Comparison of ENCODE assay signal across 11 mouse cellular contexts in genomic region chr4:155126602-155127372, GRCm38 (mm10). TPM values are rescaled to one million over a fixed set of nuclear protein-coding genes. Genes with fewer than 3 reads are reported as not detected.
DNase-seq lines count a peak whose midpoint lies in the region; ATAC-seq and TF ChIP-seq lines count a peak whose summit lies in the region.
"Had no signal": no experiment of that assay in that cellular context is flagged by ENCODE, and none has a peak within 500 bp of the region (broad histone marks: within the 10 kb centered on the region; RNA-seq: fewer than 3 reads in every experiment).

No protein-coding gene starts in this region.

- H3K4me3 ChIP-seq in forebrain, embryonic 10.5 days: no peak overlapping the region
- H3K4me3 ChIP-seq in forebrain, postnatal 0 days (ENCODE audit: low read depth, low read length): no peak overlapping the region
- H3K4me3 ChIP-seq: liver, embryonic 15.5 days had no signal

- peaks cover 50% of the 10 kb centered on the region for H3K4me1 ChIP-seq in forebrain, embryonic 10.5 days
- H3K4me1 ChIP-seq in forebrain, postnatal 0 days (ENCODE audit: insufficient read depth): peaks cover 20% of the 10 kb centered on the region; the same call in 1 of the 2 replicates

- H3K36me3 ChIP-seq in forebrain, embryonic 10.5 days (replicated peaks): no peaks in the 10 kb centered on the region
- no peaks in the 10 kb centered on the region for H3K36me3 ChIP-seq in forebrain, postnatal 0 days (ENCODE audit: insufficient read depth)
- H3K36me3 ChIP-seq: liver, embryonic 15.5 days had no signal

- 0 out of 2 replicates have a peak, but pooled peaks cover 3% of the 10 kb centered on the region for H3K27me3 ChIP-seq in forebrain, embryonic 10.5 days (ENCODE audit: poor library complexity, severe bottlenecking)
- H3K27me3 ChIP-seq in forebrain, postnatal 0 days (ENCODE audit: insufficient read depth, low read length): no peaks in the 10 kb centered on the region
- H3K27me3 ChIP-seq: liver, embryonic 15.5 days had no signal

- WGBS in forebrain, embryonic 10.5 days: 83% methylated on average over 7 of the region's 7 CpGs
- 76% methylated on average over 7 of the region's 7 CpGs for WGBS in forebrain, postnatal 0 days

- H3K9ac ChIP-seq in forebrain, postnatal 0 days: no peak overlapping the region
- H3K9ac ChIP-seq: liver, embryonic 15.5 days had no signal

- DNase-seq in forebrain, embryonic 10.5 days (ENCODE audit: extremely low spot score, low spot score): no peak
- no peak for DNase-seq in forebrain, postnatal 0 days
- peak; percentile 34 to 58 for DNase-seq in lung, postnatal 4 days
- no peak for DNase-seq in lung, postnatal 14 days
- DNase-seq in thymus, postnatal 10 days (ENCODE audit: low spot score in 2 of 2): peak; percentile 28 to 36
- DNase-seq in kidney, postnatal 36 days: no peak
- no peak for DNase-seq in gastrocnemius, adult 8-10 months (ENCODE audit: low spot score in 2 of 2)
- DNase-seq: adrenal gland, postnatal 36 days; gastrocnemius, postnatal 14 days had no signal

- no peak overlapping the region for H3K4me2 ChIP-seq in forebrain, postnatal 0 days (ENCODE audit: low read depth)
- H3K4me2 ChIP-seq: liver, embryonic 15.5 days had no signal

- no peaks in the 10 kb centered on the region for H3K9me3 ChIP-seq in forebrain, embryonic 10.5 days
- H3K9me3 ChIP-seq in forebrain, postnatal 0 days (ENCODE audit: low read length): no peaks in the 10 kb centered on the region
- H3K9me3 ChIP-seq: liver, embryonic 15.5 days had no signal

- ATAC-seq in forebrain, postnatal 0 days: no peak
- peak; percentile 86 to 93 for ATAC-seq in hematopoietic stem cell, adult 5-6 weeks (replicated peaks in 1 of 2; ENCODE audit: insufficient read depth in 1 of 2, low FRiP score in 2 of 2, low TSS enrichment in 1 of 2, low read depth in 1 of 2, poor library complexity in 2 of 2, severe bottlenecking in 2 of 2)

- TF ChIP-seq CTCF in forebrain, postnatal 0 days (IDR thresholded peaks at IDR 0.05; ENCODE audit: low read depth): no peak

- peak overlapping the region; percentile 32 for H3K27ac ChIP-seq in forebrain, embryonic 10.5 days
- H3K27ac ChIP-seq in forebrain, postnatal 0 days (ENCODE audit: low read depth, low read length): no peak overlapping the region
- H3K27ac ChIP-seq: liver, embryonic 15.5 days had no signal

RNA-seq across cellular contexts. Expression of gene Morn1, which starts 40.4 kb away (rescaled TPM):
- polyA plus RNA-seq in forebrain, embryonic 10.5 days (2016; fragmentation: Nextera tagmentation; extraction: Ambion mirVana): 4.5 and 6.8 TPM in 2 replicates
- 6.0 and 7.4 TPM in 2 replicates for total RNA-seq in forebrain, postnatal 0 days (2014; rRNA removed)
- 8.2 and 9.7 TPM in 2 replicates for polyA plus RNA-seq in forebrain, postnatal 0 days (2015; fragmentation: Nextera tagmentation; extraction: Ambion mirVana)
- total RNA-seq in hematopoietic stem cell, adult 5-6 weeks (2017): 4.6 and 8.6 TPM in 2 replicates
- total RNA-seq in gastrocnemius, adult 8-10 months (2022): 1 to 10 TPM; 1.2 to 2.1 (median 1.4) TPM

RNA-seq across cellular contexts. Expression of gene Rer1, which starts 40.6 kb away (rescaled TPM):
- polyA plus RNA-seq in forebrain, embryonic 10.5 days (2016; fragmentation: Nextera tagmentation; extraction: Ambion mirVana): 133 and 137 TPM in 2 replicates
- 92.4 and 116 TPM in 2 replicates for total RNA-seq in forebrain, postnatal 0 days (2014; rRNA removed)
- 136 and 140 TPM in 2 replicates for polyA plus RNA-seq in forebrain, postnatal 0 days (2015; fragmentation: Nextera tagmentation; extraction: Ambion mirVana)
- 113 and 117 TPM in 2 replicates for total RNA-seq in hematopoietic stem cell, adult 5-6 weeks (2017)
- total RNA-seq in gastrocnemius, adult 8-10 months (2022): 10 to 100 TPM; 52.2 to 64.6 (median 59.8) TPM

RNA-seq across cellular contexts. Expression of gene Pex10, which starts 60.0 kb away (rescaled TPM):
- 22.2 TPM in 2 replicates for polyA plus RNA-seq in forebrain, embryonic 10.5 days (2016; fragmentation: Nextera tagmentation; extraction: Ambion mirVana)
- 16.9 and 18.5 TPM in 2 replicates for total RNA-seq in forebrain, postnatal 0 days (2014; rRNA removed)
- polyA plus RNA-seq in forebrain, postnatal 0 days (2015; fragmentation: Nextera tagmentation; extraction: Ambion mirVana): 14.0 and 14.1 TPM in 2 replicates
- 12.9 and 14.6 TPM in 2 replicates for total RNA-seq in hematopoietic stem cell, adult 5-6 weeks (2017)
- total RNA-seq in gastrocnemius, adult 8-10 months (2022): 10 to 100 TPM; 10.4 to 12.4 (median 11.4) TPM

Comparison
In these comparisons a context has a peak if more than half of its experiments do, and no peak if none do; other contexts are left out.
1. DNase-seq: peak in lung, postnatal 4 days (2 of 2) and thymus, postnatal 10 days (2 of 2); none in forebrain, embryonic 10.5 days (single experiment), forebrain, postnatal 0 days (single experiment), lung, postnatal 14 days (single experiment), kidney, postnatal 36 days (0 of 2) and gastrocnemius, adult 8-10 months (0 of 2).